Mouse (Mus musculus): Measurements from ENCODE around the gene Tirap. TPM values are rescaled to one million over a fixed set of nuclear protein-coding genes. Genes with fewer than 3 reads are reported as not detected.

Gene Tirap
- polyA plus RNA-seq, 1 experiment from 2014 or later: 16.6 TPM

DNA sequence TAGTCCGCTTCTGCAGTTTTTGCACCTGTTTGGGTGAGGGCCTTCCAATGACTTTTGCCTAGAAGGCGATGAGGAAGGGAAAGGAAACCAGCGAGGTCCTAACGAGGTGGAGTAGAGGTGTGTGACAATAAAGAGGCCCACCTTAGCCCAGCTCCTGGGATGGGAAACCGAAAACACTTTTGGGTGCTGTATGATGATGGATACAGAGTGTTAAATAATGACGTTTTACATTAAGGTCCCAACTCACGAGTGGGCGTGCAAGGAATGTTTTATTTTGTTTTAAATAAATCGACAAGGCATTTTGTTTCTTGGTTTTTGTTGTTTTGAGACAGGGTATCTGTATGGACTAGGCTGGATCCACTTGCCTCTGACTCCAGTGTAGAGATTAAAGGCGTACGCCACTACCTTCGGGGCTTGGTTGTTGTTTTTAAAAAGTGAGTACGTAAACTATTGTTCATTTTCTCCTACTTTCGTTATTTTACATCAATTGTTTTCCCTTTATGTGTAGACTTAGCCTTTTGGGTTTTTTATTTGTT, 23.9 kb downstream of the Tirap start:
- no peaks in the 10 kb centered on the region for H3K27me3 ChIP-seq (ENCODE audit: control insufficient read depth, insufficient read depth, low read length)
- H3K4me3 ChIP-seq (ENCODE audit: low read depth, low read length): peak overlapping the region; percentile 59
- DNase-seq (ENCODE audit: low spot score) (no peak), ATAC-seq (ENCODE audit: insufficient read depth, low FRiP score, low TSS enrichment) (peak; percentile 42; the same call in 1 of the 2 replicates)
- no peaks in the 10 kb centered on the region for H3K36me3 ChIP-seq (ENCODE audit: control insufficient read depth, insufficient read depth, low read length)
- H3K27ac ChIP-seq (ENCODE audit: low read depth, low read length): no peak overlapping the region
- peak overlapping the region; percentile 66 for H3K9ac ChIP-seq (ENCODE audit: low read length)
- 51% methylated on average over 14 of the region's 14 CpGs for whole genome bisulfite sequencing
- H3K4me1 ChIP-seq (ENCODE audit: control insufficient read depth, insufficient read depth, low read length): peaks cover 5% of the 10 kb centered on the region; the same call in 1 of the 2 replicates
- H3K4me2 ChIP-seq (ENCODE audit: low read depth): peak overlapping the region; percentile 59
- no peaks in the 10 kb centered on the region for H3K9me3 ChIP-seq (ENCODE audit: control insufficient read depth, low read length)

DNA sequence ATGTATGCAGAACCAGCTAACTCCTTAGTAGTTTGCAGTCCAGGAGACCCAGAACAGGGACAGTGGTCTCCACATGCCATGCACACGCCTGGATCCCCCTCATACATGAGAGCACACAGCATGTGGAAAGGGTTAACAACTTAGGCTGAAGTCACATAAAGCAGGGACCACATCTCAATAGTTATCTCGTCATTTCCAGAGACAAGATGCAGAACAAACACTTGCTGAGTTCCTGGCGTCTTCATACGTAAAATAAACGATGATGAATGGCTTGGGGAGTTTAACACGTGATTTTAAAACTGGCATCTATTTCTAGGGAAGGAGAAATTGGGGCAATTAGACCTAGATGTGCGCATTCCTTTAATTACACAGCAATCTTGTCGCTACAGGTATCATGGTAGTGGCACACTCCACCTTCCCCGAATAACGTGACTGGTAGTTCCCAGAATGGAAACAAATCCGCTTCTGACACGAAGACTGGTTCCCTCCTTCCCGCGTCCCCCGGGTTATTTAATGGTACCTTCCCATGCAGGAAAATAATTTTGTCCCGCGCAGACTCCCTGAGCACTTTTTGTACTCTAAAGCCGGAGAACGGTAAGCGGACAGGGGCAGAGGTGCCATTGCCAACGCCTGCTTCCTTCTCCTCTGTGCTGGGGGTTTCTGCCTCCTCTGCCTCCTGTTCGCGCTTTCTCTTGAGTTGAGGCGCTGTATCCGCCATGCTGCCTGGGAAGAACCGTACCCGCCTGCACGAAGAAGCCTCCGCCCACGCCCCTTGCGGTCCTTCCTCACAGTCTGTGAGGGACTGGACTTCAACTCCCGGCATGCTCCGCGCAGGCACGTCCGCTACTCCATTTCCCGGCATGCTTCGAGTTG, 24.6 kb downstream of the Tirap start, which contains the start of gene Dcps:
Gene Dcps (minus strand): TSS at position 811 of the 873 bp plus-strand sequence.
- peak; percentile 94 for DNase-seq (ENCODE audit: low spot score)
- ATAC-seq (ENCODE audit: insufficient read depth, low FRiP score, low TSS enrichment): peak; percentile 96
- Histone ChIP-seq H3K9me3 (ENCODE audit: control insufficient read depth, low read length) (no peaks in the 10 kb centered on the region), H3K4me1 (ENCODE audit: control insufficient read depth, insufficient read depth, low read length) (peaks cover 5% of the 10 kb centered on the region; the same call in 1 of the 2 replicates), H3K4me3 (ENCODE audit: low read depth, low read length) (peak within 1 kb of the TSS; percentile 59), H3K27me3 (ENCODE audit: control insufficient read depth, insufficient read depth, low read length) (no peaks in the 10 kb centered on the region), H3K4me2 (ENCODE audit: low read depth) (peak within 1 kb of the TSS; percentile 59), H3K9ac (ENCODE audit: low read length) (peak within 1 kb of the TSS; percentile 66), H3K36me3 (ENCODE audit: control insufficient read depth, insufficient read depth, low read length) (no peaks in the 10 kb centered on the region), H3K27ac (ENCODE audit: low read depth, low read length) (0 out of 2 replicates have a peak within 1 kb of the TSS, but pooled peaks have one; percentile 54)
- WGBS: under 1% methylated on average over 38 of the region's 38 CpGs

DNA sequence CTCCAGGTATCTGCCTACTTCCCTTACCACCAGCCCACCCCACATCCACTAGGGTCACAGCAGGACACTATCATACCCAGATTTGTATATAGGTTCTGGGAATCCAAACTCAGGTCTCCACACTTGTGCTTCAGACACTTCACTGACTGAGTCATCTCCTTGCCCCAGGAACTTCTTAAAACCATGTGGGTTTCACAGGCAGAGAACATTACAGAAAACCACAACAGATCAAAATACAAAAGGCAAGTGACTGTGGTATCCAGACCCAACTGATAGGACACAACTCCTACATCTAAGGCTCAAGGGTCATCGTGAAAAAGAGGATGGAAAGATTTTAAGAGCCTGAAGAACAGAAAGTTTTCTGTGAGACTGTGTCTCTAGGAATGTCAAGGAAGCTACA, 26.8 kb downstream of the Tirap start:
- WGBS: 84% methylated on average over 1 of the region's 1 CpGs
- ATAC-seq (ENCODE audit: insufficient read depth, low FRiP score, low TSS enrichment): no peak
- no peak overlapping the region for H3K27ac ChIP-seq (ENCODE audit: low read depth, low read length)

DNA sequence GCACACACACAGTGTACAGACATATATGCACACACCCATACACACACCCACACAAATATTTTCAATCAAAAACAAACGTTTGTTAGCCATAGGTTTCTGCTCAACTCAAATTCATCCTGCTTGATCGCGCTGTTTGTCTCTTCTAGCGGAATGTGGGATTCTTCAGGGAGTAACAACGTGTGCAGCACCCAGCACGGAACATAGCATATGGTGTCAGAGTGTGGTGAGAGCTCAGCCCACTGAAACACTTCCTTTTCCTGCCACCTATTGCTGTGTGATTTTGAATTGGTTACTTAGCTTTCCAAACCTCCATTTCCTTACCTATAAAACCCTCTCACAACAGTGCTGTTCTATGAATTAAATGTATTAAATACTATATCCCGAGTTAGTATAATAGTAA, 30.0 kb downstream of the Tirap start:
- H3K36me3 ChIP-seq (ENCODE audit: control insufficient read depth, insufficient read depth, low read length): no peaks in the 10 kb centered on the region
- DNase-seq (ENCODE audit: low spot score): no peak
- no peaks in the 10 kb centered on the region for H3K9me3 ChIP-seq (ENCODE audit: control insufficient read depth, low read length)
- no peaks in the 10 kb centered on the region for H3K27me3 ChIP-seq (ENCODE audit: control insufficient read depth, insufficient read depth, low read length)
- no peak overlapping the region for H3K4me3 ChIP-seq (ENCODE audit: low read depth, low read length)
- no peak overlapping the region for H3K9ac ChIP-seq (ENCODE audit: low read length)
- H3K4me2 ChIP-seq (ENCODE audit: low read depth): no peak overlapping the region
- peaks cover 6% of the 10 kb centered on the region; the same call in 1 of the 2 replicates for H3K4me1 ChIP-seq (ENCODE audit: control insufficient read depth, insufficient read depth, low read length)
- H3K27ac ChIP-seq (ENCODE audit: low read depth, low read length): no peak overlapping the region
- 92% methylated on average over 7 of the region's 7 CpGs for WGBS
- ATAC-seq (ENCODE audit: insufficient read depth, low FRiP score, low TSS enrichment): no peak

More for the DNA sequence above, 26.8 kb downstream of the Tirap start:
- Histone ChIP-seq H3K4me2 (ENCODE audit: low read depth) (no peak overlapping the region), H3K4me1 (ENCODE audit: control insufficient read depth, insufficient read depth, low read length) (peaks cover 5% of the 10 kb centered on the region; the same call in 1 of the 2 replicates), H3K9me3 (ENCODE audit: control insufficient read depth, low read length) (no peaks in the 10 kb centered on the region), H3K36me3 (ENCODE audit: control insufficient read depth, insufficient read depth, low read length) (no peaks in the 10 kb centered on the region), H3K9ac (ENCODE audit: low read length) (no peak overlapping the region), H3K4me3 (ENCODE audit: low read depth, low read length) (no peak overlapping the region), H3K27me3 (ENCODE audit: control insufficient read depth, insufficient read depth, low read length) (no peaks in the 10 kb centered on the region)
- DNase-seq (ENCODE audit: low spot score): no peak

DNA sequence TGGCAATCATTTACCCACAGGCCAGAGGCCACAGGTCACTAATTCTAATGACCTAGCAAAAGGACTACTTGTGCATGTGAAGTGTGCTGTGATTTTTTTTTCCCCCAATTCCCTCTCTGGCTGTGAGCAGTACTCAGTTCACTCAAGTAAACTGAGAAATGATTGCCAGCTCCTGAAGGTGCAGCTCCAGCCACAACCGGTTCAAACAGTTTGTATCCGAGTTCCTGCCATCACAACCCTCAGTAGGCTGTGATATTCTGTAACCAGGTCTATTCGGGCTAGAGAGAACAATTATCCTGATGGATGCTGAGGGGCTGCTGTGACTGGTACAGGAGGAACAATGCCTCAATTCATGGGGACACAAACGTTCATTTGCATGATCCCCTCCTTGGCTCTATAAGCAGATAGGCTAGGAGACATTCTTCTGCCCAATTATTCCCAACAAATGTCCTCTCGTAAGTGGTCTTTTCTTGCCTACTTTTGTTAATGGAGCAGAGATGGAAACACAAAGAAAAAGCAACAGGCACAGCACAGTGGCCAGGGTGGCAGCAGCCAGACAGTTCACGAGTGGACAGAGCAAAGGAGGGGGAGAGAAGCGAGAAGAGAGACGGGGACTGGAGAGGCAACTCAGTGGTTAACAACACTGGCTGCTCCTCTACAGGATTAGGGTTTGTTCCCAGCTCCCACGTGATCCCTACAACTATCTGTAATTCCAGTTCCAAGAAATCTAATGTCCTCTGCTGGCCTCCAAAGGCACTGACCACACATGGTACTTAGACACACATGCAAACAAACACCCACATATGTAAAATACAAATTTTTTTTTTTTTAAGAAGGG, 33.1 kb downstream of the Tirap start:
- no peak overlapping the region for H3K4me2 ChIP-seq (ENCODE audit: low read depth)
- 36% methylated on average over 9 of the region's 9 CpGs for WGBS

DNA sequence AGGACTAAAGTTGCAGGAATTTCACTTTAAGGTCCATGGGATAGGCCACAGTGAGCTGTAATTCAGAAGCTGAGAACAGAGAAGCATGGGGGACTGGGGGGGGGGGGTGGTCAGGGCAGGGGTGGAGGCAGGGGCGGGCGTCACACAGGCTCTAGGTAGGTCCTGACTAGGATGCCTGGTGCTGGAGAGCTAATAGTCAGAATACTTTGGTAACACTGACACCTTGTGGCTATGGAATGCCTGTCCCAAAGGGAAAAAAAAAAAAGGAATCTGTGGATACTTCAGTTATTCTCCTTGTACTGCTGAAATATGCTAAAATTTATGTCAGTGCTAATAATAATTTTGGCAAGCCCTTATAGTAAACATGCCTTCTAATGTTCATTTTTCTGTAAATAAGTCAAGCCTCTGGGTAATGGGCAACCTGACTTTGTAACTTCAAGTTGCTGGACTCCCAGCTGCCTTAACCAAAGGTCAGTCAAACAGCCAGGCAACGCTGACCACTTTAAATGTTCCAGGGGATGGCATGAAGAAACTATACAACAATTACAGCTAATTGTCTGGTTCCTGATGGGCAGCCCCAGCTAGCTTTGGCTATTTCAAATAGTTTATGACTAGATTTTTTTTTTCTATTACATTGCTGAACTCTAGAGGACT, 33.8 kb downstream of the Tirap start:
- no peak overlapping the region for H3K4me2 ChIP-seq (ENCODE audit: low read depth)

More for the DNA sequence above, 33.1 kb downstream of the Tirap start:
- 0 out of 2 replicates have a peak, but pooled peaks cover 2% of the 10 kb centered on the region for H3K4me1 ChIP-seq (ENCODE audit: control insufficient read depth, insufficient read depth, low read length)
- ATAC-seq (ENCODE audit: insufficient read depth, low FRiP score, low TSS enrichment) (peak; percentile 56), DNase-seq (ENCODE audit: low spot score) (peak; percentile 20)
- no peaks in the 10 kb centered on the region for H3K36me3 ChIP-seq (ENCODE audit: control insufficient read depth, insufficient read depth, low read length)
- H3K4me3 ChIP-seq (ENCODE audit: low read depth, low read length): no peak overlapping the region
- no peak overlapping the region for H3K27ac ChIP-seq (ENCODE audit: low read depth, low read length)
- H3K9ac ChIP-seq (ENCODE audit: low read length): no peak overlapping the region
- H3K9me3 ChIP-seq (ENCODE audit: control insufficient read depth, low read length): no peaks in the 10 kb centered on the region
- no peaks in the 10 kb centered on the region for H3K27me3 ChIP-seq (ENCODE audit: control insufficient read depth, insufficient read depth, low read length)

DNA sequence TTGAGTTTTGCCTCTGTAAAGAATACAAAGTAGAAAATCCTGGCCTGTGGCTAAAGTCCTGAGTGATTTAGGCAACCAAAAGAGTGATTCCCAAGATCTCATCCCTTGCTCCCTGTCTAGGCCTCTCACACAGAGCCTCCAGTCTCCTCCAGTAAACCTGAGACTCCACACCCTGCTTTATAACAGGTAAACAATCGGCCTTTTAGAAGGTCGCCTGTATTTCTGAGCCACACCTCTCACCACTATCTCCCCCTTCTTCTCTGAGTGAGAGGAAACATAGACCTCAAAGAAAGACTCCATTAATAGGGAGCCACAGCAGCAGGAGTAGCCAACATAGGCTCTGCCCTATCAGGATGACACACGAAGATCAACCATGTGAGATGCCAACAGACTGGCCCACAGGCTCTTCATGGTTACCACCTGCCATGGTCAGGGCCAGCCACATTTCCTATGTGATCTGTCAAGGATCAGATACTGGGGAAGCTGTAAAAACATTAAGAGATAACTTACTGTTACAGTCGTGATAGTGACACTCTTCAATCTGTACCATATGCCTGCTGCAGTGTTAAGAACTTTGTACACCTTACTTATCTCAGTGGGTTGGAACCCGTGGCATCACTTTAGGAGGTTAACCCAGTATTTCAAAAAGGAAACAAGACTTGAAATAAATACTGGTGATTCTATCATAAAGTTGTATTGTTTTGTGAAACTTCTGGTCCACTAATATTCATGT, 35.8 kb downstream of the Tirap start:
- DNase-seq (ENCODE audit: low spot score): no peak
- Histone ChIP-seq H3K4me1 (ENCODE audit: control insufficient read depth, insufficient read depth, low read length) (0 out of 2 replicates have a peak, but pooled peaks cover 2% of the 10 kb centered on the region), H3K4me3 (ENCODE audit: low read depth, low read length) (no peak overlapping the region), H3K9me3 (ENCODE audit: control insufficient read depth, low read length) (no peaks in the 10 kb centered on the region), H3K9ac (ENCODE audit: low read length) (no peak overlapping the region), H3K36me3 (ENCODE audit: control insufficient read depth, insufficient read depth, low read length) (no peaks in the 10 kb centered on the region), H3K27ac (ENCODE audit: low read depth, low read length) (no peak overlapping the region), H3K27me3 (ENCODE audit: control insufficient read depth, insufficient read depth, low read length) (no peaks in the 10 kb centered on the region), H3K4me2 (ENCODE audit: low read depth) (no peak overlapping the region)
- 86% methylated on average over 5 of the region's 5 CpGs for WGBS
- no peak for ATAC-seq (ENCODE audit: insufficient read depth, low FRiP score, low TSS enrichment)

More for the DNA sequence above, 33.8 kb downstream of the Tirap start:
- Histone ChIP-seq H3K9me3 (ENCODE audit: control insufficient read depth, low read length) (no peaks in the 10 kb centered on the region), H3K36me3 (ENCODE audit: control insufficient read depth, insufficient read depth, low read length) (no peaks in the 10 kb centered on the region), H3K27me3 (ENCODE audit: control insufficient read depth, insufficient read depth, low read length) (no peaks in the 10 kb centered on the region), H3K27ac (ENCODE audit: low read depth, low read length) (no peak overlapping the region), H3K4me3 (ENCODE audit: low read depth, low read length) (no peak overlapping the region), H3K9ac (ENCODE audit: low read length) (no peak overlapping the region), H3K4me1 (ENCODE audit: control insufficient read depth, insufficient read depth, low read length) (0 out of 2 replicates have a peak, but pooled peaks cover 2% of the 10 kb centered on the region)
- WGBS: 41% methylated on average over 3 of the region's 3 CpGs
- DNase-seq (ENCODE audit: low spot score) (no peak), ATAC-seq (ENCODE audit: insufficient read depth, low FRiP score, low TSS enrichment) (peak; percentile 62; the same call in 1 of the 2 replicates)

All from neural tube, embryonic 11.5 days (tissue).